Mouse (Mus musculus): ENCODE measurements around the gene Naa25.

The Naa25 gene

DNA sequence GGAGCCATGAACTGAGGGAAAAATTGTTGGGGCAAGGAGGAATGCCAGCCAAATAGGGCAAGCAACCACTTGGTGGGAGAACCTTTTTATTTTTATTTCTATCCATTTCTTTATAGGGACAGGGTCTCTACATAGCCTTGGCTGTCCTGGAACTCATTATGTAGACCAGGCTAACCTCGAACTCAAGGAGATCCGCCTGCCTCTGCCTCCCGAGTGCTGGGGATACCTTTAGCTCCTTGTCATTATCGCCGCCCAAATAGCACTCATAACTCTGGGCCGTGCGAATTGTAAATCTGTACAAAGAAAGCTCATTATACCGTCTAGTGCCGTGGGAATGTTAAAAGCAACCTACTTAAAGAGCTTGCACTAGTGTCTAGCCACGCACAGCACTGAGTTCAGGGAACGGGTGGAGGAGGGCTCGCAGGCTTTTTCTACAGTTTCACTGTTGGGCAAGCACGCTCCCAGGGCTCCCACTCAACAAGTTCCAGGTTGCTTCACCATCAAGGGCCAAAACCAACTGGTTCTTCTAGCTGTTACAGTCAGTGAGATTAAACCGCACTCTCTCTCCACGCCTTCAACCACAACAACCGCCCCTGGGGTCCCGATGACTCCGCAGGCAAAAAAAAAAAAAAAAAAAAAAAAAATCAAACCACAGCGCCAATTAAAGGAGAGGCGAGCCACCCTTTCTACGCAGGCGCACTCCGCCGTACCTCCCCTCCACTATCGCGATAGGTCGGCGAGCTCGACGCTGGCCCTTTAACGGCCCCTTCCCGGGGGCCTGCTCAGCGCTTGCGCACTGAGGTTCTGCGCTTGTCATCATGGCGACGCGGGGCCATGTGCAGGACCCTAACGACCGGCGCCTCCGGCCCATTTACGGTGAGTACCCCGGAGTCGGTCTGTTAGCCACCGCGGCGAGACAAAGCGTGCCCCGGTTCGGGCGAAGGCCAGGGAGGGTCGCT lies at the start of gene Naa25:
TSS of gene Naa25 (plus strand) at position 750 of the 959 bp plus-strand sequence.
- in situ Hi-C loops (cut with MboI; ENCODE audit: unreplicated experiment in 2 of 2): no loop called here

DNA sequence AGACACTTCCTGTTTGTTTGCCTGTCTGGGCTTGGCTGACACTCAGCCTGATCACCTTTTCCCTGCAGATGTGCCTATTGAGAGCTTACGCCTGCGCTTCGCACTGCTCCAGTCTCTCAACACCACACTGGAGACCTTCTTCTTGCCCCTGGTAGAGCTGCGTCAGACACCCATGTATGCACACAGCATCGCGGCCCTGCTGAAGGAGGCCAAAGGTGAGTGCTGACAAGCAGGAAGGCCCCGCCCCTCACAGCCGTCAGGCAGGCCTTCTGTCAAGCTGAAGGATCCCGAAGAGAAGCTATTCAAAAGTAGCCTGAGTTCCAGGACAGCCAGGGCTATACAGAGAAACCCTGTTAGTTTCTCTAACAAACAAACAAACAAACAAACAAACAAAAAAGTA lies 38.5 kb upstream of the Naa25 start:
- in situ Hi-C loops (cut with MboI; ENCODE audit: unreplicated experiment in 2 of 2): no loop called here

DNA sequence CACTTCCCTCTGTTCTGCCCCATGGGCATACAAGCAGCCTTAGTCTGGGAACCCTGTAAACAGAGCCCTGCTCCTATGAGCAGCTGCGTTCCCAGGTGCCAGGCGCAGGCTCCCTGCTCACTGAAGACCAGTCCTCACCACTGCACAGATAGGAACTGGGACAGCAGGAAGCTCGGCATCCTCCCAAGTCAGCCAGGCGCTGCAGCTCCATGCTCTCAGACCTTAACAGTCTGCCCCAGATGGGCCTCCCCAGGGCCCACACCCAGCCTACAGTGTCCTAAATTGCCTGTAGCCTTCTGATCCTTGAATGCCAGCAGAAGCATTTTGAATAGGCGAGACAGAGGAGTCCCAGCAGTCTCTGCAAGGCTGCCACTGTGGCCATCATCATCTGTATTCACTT lies 36.0 kb upstream of the Naa25 start:
- in situ Hi-C loops (cut with MboI; ENCODE audit: unreplicated experiment in 2 of 2): no loop called here

DNA sequence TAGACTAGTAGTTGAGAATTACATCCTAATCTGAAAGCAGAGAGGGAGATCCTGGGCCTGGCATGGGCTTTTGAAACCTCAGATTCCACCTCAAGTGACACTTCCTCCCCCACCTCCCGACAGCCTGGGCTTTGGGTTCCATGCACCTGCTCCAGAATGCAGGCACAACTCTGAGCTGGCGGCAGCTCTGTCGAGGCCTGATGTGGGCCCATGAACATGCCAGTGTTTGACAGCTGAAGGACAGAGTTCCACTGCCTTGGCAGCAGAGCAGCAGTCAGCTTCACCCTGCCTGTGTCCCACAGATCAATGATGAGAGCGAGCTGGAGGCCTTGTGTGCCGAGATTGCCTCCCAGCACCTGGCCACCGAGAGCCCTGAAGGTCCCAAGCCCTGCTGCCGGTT lies 34.3 kb upstream of the Naa25 start:
- in situ Hi-C loops (cut with MboI; ENCODE audit: unreplicated experiment in 2 of 2): no loop called here

DNA sequence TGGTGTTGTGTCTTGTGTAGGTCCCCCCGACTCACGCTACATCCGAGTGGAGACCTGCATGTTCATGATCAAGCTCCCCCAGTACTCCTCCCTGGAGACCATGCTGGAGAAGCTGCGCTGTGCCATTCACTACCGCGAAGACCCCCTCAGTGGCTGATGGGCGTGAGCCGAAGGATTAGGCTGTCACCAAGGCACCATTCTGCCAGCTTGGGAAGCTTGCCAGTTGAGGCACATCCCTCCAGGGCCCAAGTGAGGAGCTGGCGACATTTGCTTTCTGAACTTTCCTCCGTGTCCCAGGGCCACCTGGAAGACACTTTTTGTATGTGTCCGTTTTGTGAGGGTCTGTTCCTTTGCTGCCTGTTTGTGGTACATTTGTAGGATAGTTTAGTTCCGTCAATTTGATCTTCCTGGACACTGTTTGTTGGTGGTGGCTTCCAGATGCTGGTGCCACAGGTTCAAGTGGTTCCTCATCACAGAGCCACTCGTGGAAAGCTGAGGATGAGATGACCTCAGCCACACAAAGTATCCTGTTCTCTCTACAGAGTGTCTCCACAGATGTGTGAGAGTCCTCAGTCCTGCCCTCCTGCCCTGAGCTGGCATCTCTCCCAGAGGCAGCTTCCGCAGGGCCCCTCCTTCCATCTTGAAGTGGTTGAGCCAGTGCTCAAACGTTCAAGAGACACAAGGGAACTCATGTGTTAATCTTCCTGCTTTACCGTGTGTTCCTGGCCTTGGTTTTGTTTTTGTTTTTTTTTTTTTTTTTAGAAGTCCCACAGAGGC lies 31.1 kb upstream of the Naa25 start:
- in situ Hi-C loops (cut with MboI; ENCODE audit: unreplicated experiment in 2 of 2): no loop called here

DNA sequence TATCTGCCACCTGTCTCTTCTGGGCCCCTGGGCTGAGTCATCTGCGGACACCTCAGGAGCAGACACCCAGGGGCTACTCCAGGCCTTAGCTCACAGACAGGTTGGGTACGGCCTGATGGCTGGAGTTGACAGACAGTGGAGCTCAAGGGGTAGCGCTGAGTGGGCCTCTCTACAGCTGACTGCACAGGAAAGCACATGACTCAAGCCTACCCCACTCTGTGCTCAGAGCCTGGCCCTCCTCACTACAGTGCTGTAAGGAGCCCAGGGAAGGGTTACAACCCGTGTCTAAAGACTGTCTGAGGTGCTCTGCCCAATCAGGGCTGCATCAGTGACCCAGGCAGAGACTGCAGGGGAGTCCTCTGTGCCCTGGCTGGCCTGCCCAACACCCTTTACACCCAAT lies 30.5 kb upstream of the Naa25 start:
- in situ Hi-C loops (cut with MboI; ENCODE audit: unreplicated experiment in 2 of 2): no loop called here

DNA sequence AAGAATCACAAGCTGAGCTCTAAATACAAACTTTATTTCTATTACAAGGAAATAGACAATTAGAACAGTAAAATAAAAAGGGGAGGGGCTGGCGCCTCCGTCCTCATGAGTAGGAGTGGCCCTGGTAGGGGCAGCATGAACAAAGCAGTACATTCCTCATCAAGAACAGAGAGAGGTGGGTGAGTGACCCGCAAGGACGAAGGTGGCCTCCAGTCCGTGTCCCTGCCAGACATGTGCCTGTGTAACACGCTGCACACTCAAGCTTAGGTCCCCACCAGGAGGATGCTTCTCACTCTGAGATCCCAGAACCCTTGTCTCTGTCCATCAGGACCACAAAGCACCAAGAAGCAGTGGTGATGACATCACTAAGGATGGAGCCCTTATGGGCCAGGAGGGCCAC lies 26.0 kb upstream of the Naa25 start:
- in situ Hi-C loops (cut with MboI; ENCODE audit: unreplicated experiment in 2 of 2): no loop called here

DNA sequence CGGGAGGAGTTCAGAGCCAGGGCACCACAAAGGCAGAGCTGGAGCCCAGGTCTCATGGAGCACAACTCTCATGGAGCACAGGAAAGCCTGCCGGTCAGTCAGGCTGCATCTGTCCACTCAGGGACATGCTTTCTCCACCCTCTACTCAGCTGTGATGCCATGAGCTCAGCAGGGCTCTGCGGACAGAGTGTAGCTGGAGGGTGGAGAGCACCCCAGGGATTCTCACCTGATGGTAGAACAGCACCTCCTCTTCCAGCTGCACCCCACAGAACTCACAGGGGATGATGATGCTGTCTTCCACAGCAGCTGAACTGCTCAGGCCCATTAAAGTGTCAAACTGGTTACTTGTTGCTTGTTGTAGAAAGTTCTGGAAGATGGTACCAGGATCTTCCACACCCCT lies 22.9 kb upstream of the Naa25 start:
- in situ Hi-C loops (cut with MboI; ENCODE audit: unreplicated experiment in 2 of 2): loop anchor here (5.0 kb wide), 1 partner anchor 157 kb away; no protein-coding TSS in a partner anchor

DNA sequence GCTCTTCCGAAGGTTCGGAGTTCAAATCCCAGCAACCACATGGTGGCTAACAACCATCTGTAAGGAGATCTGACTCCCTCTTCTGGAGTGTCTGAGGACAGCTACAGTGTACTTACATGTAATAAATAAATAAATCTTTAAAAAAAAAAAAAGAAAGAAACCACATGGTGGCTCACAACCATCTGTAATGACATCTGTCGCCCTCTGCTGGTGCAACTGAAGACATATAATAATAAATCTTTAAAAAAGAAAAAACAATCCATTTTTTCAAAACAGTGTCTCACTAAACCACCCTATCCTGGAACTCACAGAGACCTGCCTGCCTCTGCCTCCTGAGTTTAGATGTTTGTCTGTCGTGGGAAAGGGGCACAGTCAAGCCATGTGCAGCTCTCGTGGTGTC lies 20.8 kb upstream of the Naa25 start:
- in situ Hi-C loops (cut with MboI; ENCODE audit: unreplicated experiment in 2 of 2): loop anchor here (5.0 kb wide), 1 partner anchor 160 kb away; no protein-coding TSS in a partner anchor

DNA sequence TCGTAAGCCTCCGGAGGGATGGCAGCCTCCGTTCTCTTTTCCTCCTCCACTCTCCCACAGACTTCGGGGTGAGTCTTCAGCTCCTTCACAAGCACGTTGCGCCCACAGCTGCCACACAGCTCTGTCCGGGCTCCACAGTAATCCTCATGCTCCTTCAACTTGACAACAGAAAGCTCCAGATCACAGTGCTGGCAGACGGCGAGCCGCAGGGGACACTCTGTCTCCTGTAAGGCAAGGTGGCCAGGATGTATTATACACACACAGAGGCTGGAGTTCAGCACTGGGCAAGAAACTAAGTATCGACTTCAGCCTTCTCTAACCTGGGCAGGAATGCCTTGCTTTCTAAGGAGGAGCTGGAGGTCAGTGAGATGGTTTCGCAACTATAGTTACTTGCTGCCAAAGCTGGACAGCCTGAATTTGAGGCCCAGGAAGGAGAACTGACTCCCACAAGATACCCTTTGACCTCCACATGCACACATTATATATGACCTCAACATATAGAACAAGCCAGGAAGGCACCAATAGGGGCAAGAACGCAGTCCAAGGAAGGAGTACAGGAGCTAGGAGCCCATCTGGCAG lies 19.0 kb upstream of the Naa25 start:
- in situ Hi-C loops (cut with MboI; ENCODE audit: unreplicated experiment in 2 of 2): loop anchor here (5.0 kb wide), 1 partner anchor 161 kb away; no protein-coding TSS in a partner anchor

DNA sequence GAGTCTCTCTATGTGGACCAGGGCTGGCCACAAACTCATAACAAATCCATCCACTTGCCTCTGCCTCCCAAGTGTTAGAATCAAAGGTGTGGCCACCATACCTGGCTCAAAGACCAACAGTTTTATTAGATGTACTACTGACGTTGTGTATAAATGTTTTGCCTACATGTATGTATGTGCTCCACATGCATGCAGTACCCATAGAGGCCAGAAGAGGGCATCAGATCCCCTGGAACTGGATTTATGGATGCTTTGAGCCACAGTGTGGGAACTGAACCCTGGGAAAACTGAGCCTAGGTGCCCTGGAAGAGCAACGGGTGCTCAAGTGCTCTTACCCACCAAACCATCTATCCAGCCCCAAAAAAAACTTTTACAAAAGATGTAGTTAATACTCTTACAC lies 17.0 kb upstream of the Naa25 start:
- in situ Hi-C loops (cut with MboI; ENCODE audit: unreplicated experiment in 2 of 2): no loop called here

DNA sequence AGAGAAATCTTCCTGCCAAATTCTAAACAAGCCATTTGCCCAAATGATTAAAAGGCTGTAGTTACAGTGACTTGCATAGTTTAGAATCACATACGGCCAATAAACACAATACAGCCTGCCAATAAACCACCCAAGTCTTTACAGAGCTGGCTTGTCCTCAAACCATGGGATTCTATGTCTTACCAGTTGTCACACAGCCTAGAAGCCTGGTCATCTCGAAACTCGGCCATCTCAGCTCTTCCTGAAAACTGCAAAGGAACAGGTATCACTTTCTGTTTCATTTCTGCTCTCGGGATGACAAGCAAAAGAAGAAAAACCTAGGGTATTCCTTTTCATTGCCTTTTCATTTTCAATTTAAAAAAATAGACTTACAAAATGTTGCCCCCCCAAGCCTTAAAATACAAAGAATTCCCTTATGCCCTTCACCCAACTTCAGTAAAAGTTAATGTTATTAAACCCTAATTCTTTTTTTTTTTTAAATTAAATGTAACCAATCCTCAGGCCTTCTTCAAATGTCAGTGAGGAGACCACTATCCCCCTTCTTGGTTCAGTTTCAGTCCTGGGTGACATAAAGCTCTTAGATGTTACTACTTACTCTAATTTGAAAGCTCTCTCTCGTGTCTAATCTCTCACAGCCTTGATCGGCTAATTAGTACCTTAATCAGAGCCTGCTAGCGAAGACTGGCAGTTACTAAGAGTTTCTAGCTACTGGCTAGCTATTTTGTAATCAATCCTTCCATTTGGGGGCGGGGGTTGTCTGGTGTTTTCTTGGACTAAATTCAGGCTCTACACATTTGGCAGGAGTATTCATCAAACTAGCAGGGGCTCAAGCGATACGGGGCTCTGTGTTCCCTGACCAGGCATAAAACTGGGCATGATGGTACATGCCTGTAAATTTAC lies 13.6 kb upstream of the Naa25 start:
- in situ Hi-C loops (cut with MboI; ENCODE audit: unreplicated experiment in 2 of 2): no loop called here

DNA sequence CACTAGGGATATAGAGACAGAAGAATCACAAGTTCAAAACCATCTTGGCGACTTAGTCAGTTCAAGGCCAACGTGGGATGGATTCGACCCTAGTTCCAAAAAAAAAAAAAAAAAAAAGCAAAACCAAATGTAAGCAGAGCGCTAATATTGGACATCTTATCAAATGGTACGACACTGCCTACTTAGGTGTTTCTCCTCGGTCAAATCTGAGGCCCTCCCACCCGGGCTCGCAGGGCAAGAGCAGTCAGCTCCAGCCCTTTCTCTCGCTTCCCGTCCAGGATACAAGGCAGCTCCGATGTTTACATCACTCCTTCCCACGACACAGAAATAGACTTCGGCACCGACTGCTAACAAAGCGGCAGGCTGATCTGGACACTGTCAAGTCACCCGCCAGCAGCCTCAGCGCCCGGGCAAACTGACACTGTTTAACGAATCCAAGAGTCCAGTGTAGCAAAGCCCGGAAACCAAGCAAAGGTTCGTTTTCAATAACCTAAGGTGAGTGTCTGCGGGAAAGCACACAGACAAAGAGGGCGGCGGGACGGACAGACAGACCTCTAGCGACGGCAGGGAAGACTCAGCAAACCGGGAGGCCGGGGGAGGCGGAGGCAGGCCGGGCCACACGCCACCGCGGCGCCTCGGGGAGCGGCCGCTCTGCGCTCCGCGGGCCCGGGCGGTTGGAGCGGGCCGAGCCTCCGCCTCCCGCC lies 12.8 kb upstream of the Naa25 start:
- in situ Hi-C loops (cut with MboI; ENCODE audit: unreplicated experiment in 2 of 2): no loop called here

DNA sequence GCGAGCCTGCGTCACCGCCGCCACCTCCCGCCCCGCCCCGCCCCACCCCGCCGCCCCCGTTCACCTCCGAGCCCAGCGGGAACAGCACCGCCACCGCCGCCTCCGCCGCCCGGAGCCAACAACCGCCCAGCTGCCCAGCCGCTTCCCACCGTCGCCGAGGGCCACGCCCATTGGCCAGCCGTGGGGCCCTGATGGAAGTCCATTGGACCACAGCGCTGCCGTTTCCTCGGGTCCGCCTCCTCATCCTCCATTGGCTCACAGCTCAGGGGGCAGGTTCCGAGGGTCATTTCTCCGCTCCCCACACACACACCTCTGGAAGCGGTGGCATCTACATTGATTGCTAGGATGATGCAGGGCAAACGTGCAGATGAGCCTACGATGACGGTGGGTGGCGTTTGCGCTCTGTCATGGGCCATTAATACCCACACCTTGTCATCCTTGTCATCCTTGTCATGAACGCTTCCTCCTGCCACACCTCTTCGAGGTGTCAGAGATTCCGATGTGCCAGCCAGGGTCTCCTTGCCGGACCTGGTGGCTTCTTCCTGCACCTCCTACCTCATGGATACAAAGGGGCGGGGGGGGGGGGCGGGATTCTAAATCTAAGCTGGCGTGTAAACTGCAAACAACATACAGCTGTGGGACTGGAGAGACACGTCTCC lies 12.1 kb upstream of the Naa25 start, which contains the start of gene Trafd1:
TSS of gene Trafd1 (minus strand) at position 172 of the 659 bp plus-strand sequence.
- in situ Hi-C loops (cut with MboI; ENCODE audit: unreplicated experiment in 2 of 2): no loop called here

DNA sequence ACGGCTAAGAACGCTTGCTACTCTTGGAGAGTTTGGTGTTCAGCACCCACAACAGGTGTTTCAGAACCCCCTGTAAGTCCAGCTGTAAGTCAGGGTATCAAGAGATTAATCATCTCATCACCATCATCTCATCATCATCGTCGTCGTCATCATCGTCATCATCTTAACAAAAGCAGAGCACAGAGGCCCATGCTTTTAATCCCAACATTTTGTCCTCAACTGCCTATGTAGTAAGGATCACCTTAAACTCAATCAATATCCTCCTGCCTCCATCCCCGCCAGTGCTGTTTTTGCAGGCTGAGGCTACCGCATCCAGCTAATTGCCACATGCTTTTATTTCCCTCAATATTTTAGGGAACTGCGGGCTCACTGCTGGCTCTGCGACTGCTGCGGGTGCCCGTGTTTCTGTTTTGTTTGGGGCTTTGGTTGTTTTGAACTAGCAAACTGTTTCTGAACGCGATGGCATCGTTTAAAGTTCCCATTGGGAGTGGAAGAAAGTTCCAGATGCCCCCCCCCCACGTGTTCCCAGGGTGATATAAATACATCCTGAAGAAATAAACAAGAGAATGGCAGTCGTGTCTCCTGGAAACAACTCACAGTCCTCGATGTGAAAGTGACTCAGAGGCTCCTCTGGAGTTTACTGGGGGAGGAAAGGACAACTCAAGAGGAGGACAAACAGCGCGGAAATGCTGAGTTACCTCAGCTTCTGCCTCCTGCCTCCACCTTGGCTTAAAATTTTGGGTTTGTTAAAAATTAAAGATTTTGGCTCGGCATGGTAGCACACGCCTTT lies 11.4 kb upstream of the Naa25 start:
- in situ Hi-C loops (cut with MboI; ENCODE audit: unreplicated experiment in 2 of 2): no loop called here

DNA sequence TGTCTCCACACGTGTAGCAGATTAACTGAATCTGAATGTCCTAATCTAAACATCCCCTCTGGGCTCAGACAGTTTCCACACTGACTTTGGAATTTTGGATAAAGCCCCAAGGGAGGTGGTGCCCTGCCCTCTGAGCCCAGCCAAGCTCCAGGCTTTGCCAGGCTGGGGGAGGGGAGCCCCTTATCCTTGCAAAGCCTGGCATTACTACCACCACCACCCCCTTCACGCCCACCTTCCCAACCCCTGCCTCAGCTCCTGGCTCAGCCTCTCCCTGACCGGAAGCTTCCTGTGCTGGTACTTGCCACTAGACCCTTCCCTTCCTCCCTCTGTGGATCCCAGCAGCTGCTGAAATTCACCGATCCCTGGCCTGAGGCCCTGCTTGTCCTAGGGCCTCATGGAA lies 10.6 kb upstream of the Naa25 start:
- in situ Hi-C loops (cut with MboI; ENCODE audit: unreplicated experiment in 2 of 2): no loop called here

DNA sequence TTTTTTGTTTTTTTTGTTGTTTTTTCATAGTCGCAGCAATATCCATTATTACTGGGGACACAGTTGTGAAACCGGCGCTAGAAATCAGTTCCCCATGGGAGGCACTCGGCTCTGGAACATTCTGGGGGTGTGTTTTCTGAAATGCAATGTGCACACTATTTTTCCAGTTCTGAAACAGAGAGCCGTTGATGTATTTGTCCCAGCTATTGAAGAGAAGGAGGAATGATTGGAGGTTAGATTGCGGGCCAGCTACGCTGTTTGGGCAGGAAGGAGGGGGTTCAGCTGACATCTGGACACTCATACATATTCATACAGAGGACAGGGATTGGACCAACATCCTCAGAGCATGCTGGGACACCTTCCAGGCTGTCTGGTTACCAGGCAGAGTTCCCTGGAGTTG lies 8.6 kb upstream of the Naa25 start:
- in situ Hi-C loops (cut with MboI; ENCODE audit: unreplicated experiment in 2 of 2): no loop called here

DNA sequence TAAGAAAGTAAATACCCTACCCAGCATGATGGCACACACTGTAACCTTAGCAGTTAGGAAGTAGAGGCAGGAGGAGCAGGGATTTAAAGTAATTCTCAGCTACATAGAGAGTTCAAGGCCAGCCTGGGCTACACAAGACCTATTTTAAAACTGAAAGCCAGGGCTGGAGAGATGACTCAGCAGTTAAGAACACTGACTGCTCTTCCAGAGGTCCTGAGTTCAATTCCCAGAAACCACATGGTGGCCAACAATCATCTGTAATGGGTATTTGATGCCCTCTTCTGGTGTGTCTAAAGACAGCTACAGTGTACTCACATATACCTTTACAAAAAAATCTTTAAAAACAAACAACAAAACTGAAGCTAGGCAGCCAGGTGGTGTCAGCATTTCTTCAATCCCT lies 8.0 kb upstream of the Naa25 start:
- in situ Hi-C loops (cut with MboI; ENCODE audit: unreplicated experiment in 2 of 2): no loop called here
